Mouse (Mus musculus): ENCODE measurements at regions not wholly inside any gene's neighbourhood (a gene's known extent, or its start where the extent isn't known, plus 50 kb on each side); places are given as distances from the start of the nearest gene placed in this dataset.

DNA sequence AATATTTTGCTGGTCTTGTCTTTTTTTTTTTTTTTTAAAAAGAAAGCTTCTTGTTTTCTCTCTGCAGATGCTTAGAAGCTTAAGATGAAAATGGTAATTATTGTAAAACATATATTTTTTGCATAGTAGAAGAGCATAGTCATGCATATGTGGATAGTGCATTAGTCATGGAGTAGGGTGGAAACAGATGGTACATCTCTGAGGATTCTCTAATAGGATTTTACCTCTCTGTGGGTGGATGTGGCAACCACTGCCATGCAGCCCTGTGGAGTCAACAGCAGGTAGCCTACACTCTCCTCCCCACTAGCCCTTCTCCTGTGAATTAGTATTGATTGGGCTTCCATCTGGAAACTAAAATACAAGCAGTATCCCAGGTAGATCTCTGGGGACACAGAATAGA is 409.2 kb downstream of the Nr4a2 start:
- DNase-seq (ENCODE audit: low spot score) (no peak), ATAC-seq (ENCODE audit: insufficient read depth, low FRiP score, low TSS enrichment) (no peak)
- no peaks in the 10 kb centered on the region for H3K4me1 ChIP-seq (ENCODE audit: control insufficient read depth, insufficient read depth, low read length)
- H3K9me3 ChIP-seq (ENCODE audit: control insufficient read depth, low read length), result no peaks in the 10 kb centered on the region
- no peak overlapping the region for H3K4me3 ChIP-seq (ENCODE audit: low read depth, low read length)
- no peaks in the 10 kb centered on the region for H3K36me3 ChIP-seq (ENCODE audit: control insufficient read depth, insufficient read depth, low read length)
- H3K27ac ChIP-seq (ENCODE audit: low read depth, low read length), result no peak overlapping the region
- no peak overlapping the region for H3K9ac ChIP-seq (ENCODE audit: low read length)
- H3K4me2 ChIP-seq (ENCODE audit: low read depth), result no peak overlapping the region
- no peaks in the 10 kb centered on the region for H3K27me3 ChIP-seq (ENCODE audit: control insufficient read depth, insufficient read depth, low read length)

DNA sequence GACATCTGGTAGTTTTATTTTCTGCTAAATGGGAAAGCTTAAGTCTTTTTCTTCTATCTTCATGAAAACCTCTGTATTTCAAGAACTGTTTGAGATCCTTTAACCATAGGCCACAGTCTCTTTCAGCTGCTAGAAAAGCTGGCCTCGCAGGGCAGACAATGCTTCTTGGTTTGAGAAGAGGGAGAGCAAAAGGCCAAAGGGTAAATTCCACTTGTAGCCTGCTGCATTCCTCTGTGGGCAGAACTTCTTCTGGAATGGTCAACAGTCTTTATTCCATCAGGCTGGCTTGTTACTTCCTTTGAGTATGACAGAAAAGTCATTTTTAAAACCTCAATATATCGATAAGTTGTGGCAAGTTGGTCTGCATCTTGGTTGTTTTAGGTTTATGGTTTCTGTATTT is 440.2 kb downstream of the Nr4a2 start:
- no peaks in the 10 kb centered on the region for H3K4me1 ChIP-seq (ENCODE audit: control insufficient read depth, insufficient read depth, low read length)
- H3K4me2 ChIP-seq (ENCODE audit: low read depth), result no peak overlapping the region
- no peak overlapping the region for H3K27ac ChIP-seq (ENCODE audit: low read depth, low read length)
- 46% methylated on average over 2 of the region's 2 CpGs for WGBS
- H3K4me3 ChIP-seq (ENCODE audit: low read depth, low read length), result no peak overlapping the region
- H3K27me3 ChIP-seq (ENCODE audit: control insufficient read depth, insufficient read depth, low read length), result no peaks in the 10 kb centered on the region
- H3K9me3 ChIP-seq (ENCODE audit: control insufficient read depth, low read length), result no peaks in the 10 kb centered on the region
- H3K36me3 ChIP-seq (ENCODE audit: control insufficient read depth, insufficient read depth, low read length), result no peaks in the 10 kb centered on the region
- no peak overlapping the region for H3K9ac ChIP-seq (ENCODE audit: low read length)
- ATAC-seq (ENCODE audit: insufficient read depth, low FRiP score, low TSS enrichment) (no peak), DNase-seq (ENCODE audit: low spot score) (peak; percentile 10)

DNA sequence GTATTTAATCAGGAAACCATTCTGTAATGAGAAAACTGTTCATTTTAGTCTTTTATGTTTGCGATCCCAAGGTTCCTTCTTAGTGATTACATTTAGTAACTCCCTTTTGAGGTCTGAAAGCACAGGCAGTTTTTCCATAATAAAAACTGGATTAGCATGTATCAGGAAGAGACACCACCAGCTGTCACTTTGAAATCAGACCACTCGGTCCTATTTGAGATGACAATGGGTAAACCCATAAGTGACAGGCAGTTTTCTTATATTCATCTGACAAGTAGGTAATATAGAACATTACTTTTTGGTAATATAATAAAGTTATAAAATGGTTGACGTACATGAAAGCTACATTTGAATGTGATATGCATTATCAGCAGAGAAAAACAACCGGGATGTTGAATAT is 449.9 kb downstream of the Nr4a2 start:
- Histone ChIP-seq H3K4me3 (ENCODE audit: low read depth, low read length) (no peak overlapping the region), H3K36me3 (ENCODE audit: control insufficient read depth, insufficient read depth, low read length) (no peaks in the 10 kb centered on the region), H3K4me1 (ENCODE audit: control insufficient read depth, insufficient read depth, low read length) (no peaks in the 10 kb centered on the region), H3K9ac (ENCODE audit: low read length) (no peak overlapping the region), H3K27ac (ENCODE audit: low read depth, low read length) (no peak overlapping the region), H3K4me2 (ENCODE audit: low read depth) (no peak overlapping the region), H3K27me3 (ENCODE audit: control insufficient read depth, insufficient read depth, low read length) (no peaks in the 10 kb centered on the region), H3K9me3 (ENCODE audit: control insufficient read depth, low read length) (no peaks in the 10 kb centered on the region)
- no peak for ATAC-seq (ENCODE audit: insufficient read depth, low FRiP score, low TSS enrichment)
- no peak for DNase-seq (ENCODE audit: low spot score)
- 93% methylated on average over 4 of the region's 4 CpGs for WGBS

DNA sequence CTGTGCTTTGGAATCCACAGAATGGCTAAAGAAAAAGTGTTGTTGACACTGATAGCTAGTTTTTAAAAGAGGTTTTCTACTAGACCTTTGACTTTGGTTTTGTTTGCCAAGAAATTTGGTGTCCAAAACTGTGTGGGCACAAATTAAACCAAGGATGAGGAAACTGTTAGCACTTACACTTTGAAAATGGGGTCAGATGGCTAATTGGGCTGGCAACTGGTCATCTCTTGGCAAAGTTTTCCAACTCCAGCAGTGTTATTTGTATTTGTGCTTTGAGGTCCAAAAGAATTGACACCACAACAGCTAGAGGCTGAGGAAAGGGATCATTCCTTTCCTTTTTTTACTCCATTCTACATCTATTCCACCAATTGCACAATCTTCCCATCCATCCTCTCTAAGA is 451.1 kb downstream of the Nr4a2 start:
- Histone ChIP-seq H3K9ac (ENCODE audit: low read length) (no peak overlapping the region), H3K27me3 (ENCODE audit: control insufficient read depth, insufficient read depth, low read length) (no peaks in the 10 kb centered on the region), H3K9me3 (ENCODE audit: control insufficient read depth, low read length) (no peaks in the 10 kb centered on the region), H3K4me3 (ENCODE audit: low read depth, low read length) (no peak overlapping the region), H3K27ac (ENCODE audit: low read depth, low read length) (no peak overlapping the region), H3K36me3 (ENCODE audit: control insufficient read depth, insufficient read depth, low read length) (no peaks in the 10 kb centered on the region), H3K4me1 (ENCODE audit: control insufficient read depth, insufficient read depth, low read length) (no peaks in the 10 kb centered on the region), H3K4me2 (ENCODE audit: low read depth) (no peak overlapping the region)
- DNase-seq (ENCODE audit: low spot score), result no peak
- ATAC-seq (ENCODE audit: insufficient read depth, low FRiP score, low TSS enrichment), result no peak

DNA sequence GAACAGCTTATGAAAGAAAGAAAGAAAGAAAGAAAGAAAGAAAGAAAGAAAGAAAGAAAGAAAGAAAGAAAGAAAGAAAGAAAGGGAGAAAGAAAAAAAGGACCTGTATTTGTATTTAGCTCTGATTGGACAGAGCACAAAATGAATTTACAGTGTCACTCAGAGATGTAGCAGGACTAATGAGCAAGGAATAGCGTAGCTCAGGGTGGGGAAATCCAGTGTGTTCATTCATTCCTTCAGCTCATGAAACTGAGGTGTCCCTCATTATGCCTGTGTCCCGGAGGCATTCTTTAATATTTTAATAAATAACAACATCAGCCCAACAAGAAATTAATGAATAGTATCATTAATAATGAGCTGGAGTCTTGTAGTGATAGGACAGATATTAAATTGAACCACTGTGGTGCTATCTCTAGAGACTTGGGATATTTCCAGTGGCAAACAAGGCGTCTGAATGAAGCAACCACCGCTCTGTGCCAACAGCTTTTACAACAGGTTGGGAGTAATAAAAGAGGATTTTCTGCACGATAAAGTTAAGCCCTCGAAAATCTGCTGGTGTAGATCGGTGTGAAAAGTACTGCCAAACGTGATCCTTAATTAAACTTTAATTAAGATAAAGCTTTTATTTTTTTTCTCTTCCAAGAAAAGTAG is 461.4 kb downstream of the Nr4a2 start:
- WGBS, result 73% methylated on average over 8 of the region's 8 CpGs
- no peak overlapping the region for H3K27ac ChIP-seq (ENCODE audit: low read depth, low read length)
- H3K4me2 ChIP-seq (ENCODE audit: low read depth), result no peak overlapping the region
- H3K9ac ChIP-seq (ENCODE audit: low read length), result no peak overlapping the region
- no peaks in the 10 kb centered on the region for H3K4me1 ChIP-seq (ENCODE audit: control insufficient read depth, insufficient read depth, low read length)
- DNase-seq (ENCODE audit: low spot score) (no peak), ATAC-seq (ENCODE audit: insufficient read depth, low FRiP score, low TSS enrichment) (no peak)
- no peaks in the 10 kb centered on the region for H3K27me3 ChIP-seq (ENCODE audit: control insufficient read depth, insufficient read depth, low read length)
- no peaks in the 10 kb centered on the region for H3K36me3 ChIP-seq (ENCODE audit: control insufficient read depth, insufficient read depth, low read length)
- no peaks in the 10 kb centered on the region for H3K9me3 ChIP-seq (ENCODE audit: control insufficient read depth, low read length)
- H3K4me3 ChIP-seq (ENCODE audit: low read depth, low read length), result no peak overlapping the region
